Mouse (Mus musculus): ENCODE measurements around the gene Hspb11. TPM values are rescaled to one million over a fixed set of nuclear protein-coding genes. Genes with fewer than 3 reads are reported as not detected.

Gene Hspb11
- polyA plus RNA-seq, 1 experiment from 2014 or later = 44.9 TPM

Other genes with a start within 250 kb of the Hspb11 start
- 97.2 and 99.5 TPM in 2 replicates for gene Mrpl37, start 186.7 kb upstream of the Hspb11 start, polyA plus RNA-seq (2015; fragmentation: Nextera tagmentation; extraction: Ambion mirVana)
- 7.0 and 7.3 TPM in 2 replicates for gene Cyb5rl, start 186.6 kb upstream of the Hspb11 start, polyA plus RNA-seq (2015; fragmentation: Nextera tagmentation; extraction: Ambion mirVana)
- 0.08 TPM in 1 of 2 replicates, not detected in the other for gene Cdcp2, start 156.7 kb upstream of the Hspb11 start, polyA plus RNA-seq (2015; fragmentation: Nextera tagmentation; extraction: Ambion mirVana)
- 423 and 430 TPM in 2 replicates for gene Tmem59, start 75.2 kb upstream of the Hspb11 start, polyA plus RNA-seq (2015; fragmentation: Nextera tagmentation; extraction: Ambion mirVana)
- 29.1 and 32.7 TPM in 2 replicates for gene Tceanc2, start 74.5 kb upstream of the Hspb11 start, polyA plus RNA-seq (2015; fragmentation: Nextera tagmentation; extraction: Ambion mirVana)
- gene Ldlrad1, start 44.4 kb upstream of the Hspb11 start, polyA plus RNA-seq (2015; fragmentation: Nextera tagmentation; extraction: Ambion mirVana) = not detected in 2 replicates
- gene Lrrc42, start 61 bp upstream of the Hspb11 start, polyA plus RNA-seq (2015; fragmentation: Nextera tagmentation; extraction: Ambion mirVana) = 102 and 103 TPM in 2 replicates
- gene Dio1, start 53.6 kb downstream of the Hspb11 start, polyA plus RNA-seq (2015; fragmentation: Nextera tagmentation; extraction: Ambion mirVana) = not detected in 2 replicates
- gene Yipf1, start 60.8 kb downstream of the Hspb11 start, polyA plus RNA-seq (2015; fragmentation: Nextera tagmentation; extraction: Ambion mirVana) = 58.3 and 58.8 TPM in 2 replicates
- gene Ndc1, start 114.2 kb downstream of the Hspb11 start, polyA plus RNA-seq (2015; fragmentation: Nextera tagmentation; extraction: Ambion mirVana) = 32.7 and 35.6 TPM in 2 replicates
- gene Glis1, start 181.0 kb downstream of the Hspb11 start, polyA plus RNA-seq (2015; fragmentation: Nextera tagmentation; extraction: Ambion mirVana) = 10.9 and 12.5 TPM in 2 replicates

Measured in limb, embryonic 13.5 days (tissue).